Mouse (Mus musculus) stomach, postnatal 0 days (tissue): ENCODE data around the gene Zfp652. TPM values are rescaled to one million over a fixed set of nuclear protein-coding genes. Genes with fewer than 3 reads are reported as not detected.
A peak's percentile ranks its signal among the peaks of the same experiment; 100 is the strongest.

Experiments used
- ATAC-seq: fragments of 200-750 bp; cut with Nextera tagmentation; 2 replicates; pipeline ENCODE4 v1.8.0; 2017; ENCODE audit not compliant: low FRiP score, low TSS enrichment
- DNase-seq: peaks from one replicate; pipeline ENCODE4 v3.0.0-alpha.2; 2016; ENCODE audit warnings: low spot score
- H3K27ac ChIP-seq: fragments of 300-500 bp; sonication (generic); replicated peaks from 2 replicates; pipeline ENCODE4 v1.5.1; 2014; ENCODE audit warnings: mild to moderate bottlenecking, control low read depth
- H3K27me3 ChIP-seq: fragments of 300-500 bp; sonication (generic); 2 replicates; pipeline ENCODE4 v1.6.1; 2014; ENCODE audit warnings: low read length; ENCODE audit not compliant: control insufficient read depth, insufficient read depth
- H3K36me3 ChIP-seq: fragments of 300-500 bp; sonication (generic); 2 replicates; pipeline ENCODE4 v1.6.1; 2014; ENCODE audit warnings: low read length, mixed read lengths; ENCODE audit not compliant: control insufficient read depth, insufficient read depth
- H3K4me1 ChIP-seq: fragments of 300-500 bp; sonication (generic); replicated peaks from 2 replicates; pipeline ENCODE4 v1.6.1; 2014; ENCODE audit warnings: antibody characterized with exemption; ENCODE audit not compliant: control insufficient read depth, insufficient read depth
- H3K4me2 ChIP-seq: fragments of 300-500 bp; sonication (generic); replicated peaks from 2 replicates; pipeline ENCODE4 v1.6.1; 2014; ENCODE audit warnings: low read depth, mild to moderate bottlenecking, control low read depth, moderate library complexity
- H3K4me3 ChIP-seq: fragments of 300-500 bp; sonication (generic); 2 replicates; pipeline ENCODE4 v1.5.1; 2014; ENCODE audit warnings: low read depth, low read length, control low read depth
- H3K9ac ChIP-seq: fragments of 300-500 bp; sonication (generic); 2 replicates; pipeline ENCODE4 v1.6.1; 2014; ENCODE audit warnings: mild to moderate bottlenecking, low read length, control low read depth, mixed read lengths
- H3K9me3 ChIP-seq: fragments of 300-500 bp; sonication (generic); 2 replicates; pipeline ENCODE4 v1.6.1; 2016; ENCODE audit warnings: low read length; ENCODE audit not compliant: control insufficient read depth
- CTCF ChIP-seq: IDR thresholded peaks from 2 replicates; pipeline ENCODE4 v1.5.1; 2016; ENCODE audit warnings: antibody characterized with exemption, low read depth, mild to moderate bottlenecking, moderate library complexity
- EP300 ChIP-seq: optimal IDR thresholded peaks from 2 replicates; pipeline ENCODE3; 2016; ENCODE audit warnings: antibody characterized with exemption
- WGBS: fragments of 180-500 bp; shearing (Covaris S2); extraction: QIAGEN DNeasy Blood & Tissue Kit; methylation state at CpG from one replicate; pipeline ENCODE4 v1.1.7; 2014; 5-methylcytosine and 5-hydroxymethylcytosine counted together
- polyA plus RNA-seq: library from polyadenylated mRNA; unstranded; fragments of >200 nt; fragmentation: Nextera tagmentation; extraction: Ambion mirVana; gene quantifications from 2 replicates; pipeline ENCODE4 v1.2.1, GENCODE M21; 2015

Gene Zfp652
- polyA plus RNA-seq, 1 experiment from 2014 or later: 10.0 TPM

GRCm38 (mm10) chr11:95704032-95704969, 8.2 kb upstream of the Zfp652 start:
- no peaks in the 10 kb centered on the region for H3K4me1 ChIP-seq
- H3K4me3 ChIP-seq: no peak overlapping the region
- WGBS: 85% methylated on average over 12 of the region's 12 CpGs
- TF ChIP-seq EP300 (no peak), CTCF (no peak)
- no peak for DNase-seq
- H3K27ac ChIP-seq: no peak overlapping the region
- no peak overlapping the region for H3K9ac ChIP-seq
- no peaks in the 10 kb centered on the region for H3K36me3 ChIP-seq
- no peaks in the 10 kb centered on the region for H3K27me3 ChIP-seq
- H3K4me2 ChIP-seq: no peak overlapping the region
- no peak for ATAC-seq
- no peaks in the 10 kb centered on the region for H3K9me3 ChIP-seq

DNA sequence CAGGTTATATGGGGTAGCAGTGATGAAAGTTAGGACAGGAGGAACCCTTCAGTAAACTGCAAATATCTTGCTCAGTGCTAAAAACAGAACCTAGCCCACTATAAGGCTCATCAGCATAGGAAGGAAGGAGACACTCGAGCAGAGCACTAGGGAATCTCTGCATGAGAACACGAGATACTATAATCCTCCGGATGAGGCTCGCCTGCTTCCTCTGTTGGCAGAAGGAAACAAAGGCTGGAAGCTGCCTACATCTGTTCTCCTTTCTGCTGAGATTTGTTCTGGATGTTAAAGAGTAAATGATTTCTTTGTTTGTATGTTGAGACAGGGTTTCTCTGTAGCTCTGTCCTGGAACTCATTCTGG, 7.5 kb upstream of the Zfp652 start:
- Histone ChIP-seq H3K27me3 (no peaks in the 10 kb centered on the region), H3K36me3 (no peaks in the 10 kb centered on the region), H3K9me3 (no peaks in the 10 kb centered on the region), H3K4me3 (no peak overlapping the region), H3K4me2 (no peak overlapping the region), H3K9ac (no peak overlapping the region), H3K4me1 (no peaks in the 10 kb centered on the region), H3K27ac (no peak overlapping the region)
- WGBS: 60% methylated on average over 4 of the region's 4 CpGs
- ATAC-seq (no peak), DNase-seq (no peak)
- TF ChIP-seq EP300 (no peak), CTCF (no peak)

GRCm38 (mm10) chr11:95709534-95710040, 2.9 kb upstream of the Zfp652 start:
- no peak for DNase-seq
- WGBS: 87% methylated on average over 6 of the region's 6 CpGs
- TF ChIP-seq EP300 (no peak), CTCF (no peak)
- no peaks in the 10 kb centered on the region for H3K9me3 ChIP-seq
- H3K27me3 ChIP-seq: no peaks in the 10 kb centered on the region
- H3K9ac ChIP-seq: no peak overlapping the region
- no peaks in the 10 kb centered on the region for H3K4me1 ChIP-seq
- no peak for ATAC-seq
- no peak overlapping the region for H3K4me2 ChIP-seq
- no peaks in the 10 kb centered on the region for H3K36me3 ChIP-seq
- no peak overlapping the region for H3K4me3 ChIP-seq
- H3K27ac ChIP-seq: no peak overlapping the region

DNA sequence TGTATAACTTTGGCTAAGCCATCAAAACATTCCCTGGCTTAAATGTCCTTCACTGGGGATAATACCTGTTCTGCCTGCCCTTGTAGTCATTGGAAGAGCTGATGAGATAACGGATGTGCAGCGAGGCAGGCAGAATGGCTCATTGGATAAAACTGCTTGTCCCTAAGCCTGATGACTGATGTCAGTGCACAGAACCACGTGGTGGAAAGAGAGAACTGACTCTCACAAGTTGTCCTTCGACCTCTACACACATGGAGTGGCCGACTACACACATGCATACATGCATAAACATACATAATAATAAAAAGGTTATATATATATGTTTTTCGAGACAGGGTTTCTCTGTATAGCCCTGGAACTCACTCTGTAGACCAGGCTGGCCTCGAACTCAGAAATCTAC, 2.0 kb upstream of the Zfp652 start:
- ATAC-seq (no peak), DNase-seq (no peak)
- no peak for TF ChIP-seq CTCF
- TF ChIP-seq EP300: no peak
- H3K27me3 ChIP-seq: no peaks in the 10 kb centered on the region
- H3K4me1 ChIP-seq: no peaks in the 10 kb centered on the region
- no peak overlapping the region for H3K4me2 ChIP-seq
- no peak overlapping the region for H3K27ac ChIP-seq
- H3K9ac ChIP-seq: no peak overlapping the region
- no peak overlapping the region for H3K4me3 ChIP-seq
- H3K9me3 ChIP-seq: no peaks in the 10 kb centered on the region
- H3K36me3 ChIP-seq: no peaks in the 10 kb centered on the region
- WGBS: 81% methylated on average over 7 of the region's 7 CpGs

- H3K27ac ChIP-seq: peak overlapping the region; percentile 99
- H3K4me3 ChIP-seq: peak overlapping the region; percentile 74
- H3K27me3 ChIP-seq: no peaks in the 10 kb centered on the region
- no peaks in the 10 kb centered on the region for H3K36me3 ChIP-seq
- peak overlapping the region; percentile 85 for H3K4me2 ChIP-seq
- ATAC-seq (peak; percentile 44), DNase-seq (peak; percentile 62)
- H3K9ac ChIP-seq: peak overlapping the region; percentile 96
- TF ChIP-seq CTCF (no peak), EP300 (no peak)
- WGBS: 13% methylated on average over 12 of the region's 12 CpGs
- H3K9me3 ChIP-seq: no peaks in the 10 kb centered on the region
- H3K4me1 ChIP-seq: no peaks in the 10 kb centered on the region
Measured at GRCm38 (mm10) chr11:95712085-95712562, 349 bp upstream of the Zfp652 start.
